Mouse (Mus musculus): ENCODE results near the gene S100a14. TPM values are rescaled to one million over a fixed set of nuclear protein-coding genes. Genes with fewer than 3 reads are reported as not detected.

The S100a14 gene
- polyA plus RNA-seq, 1 experiment from 2014 or later, result not detected

DNA sequence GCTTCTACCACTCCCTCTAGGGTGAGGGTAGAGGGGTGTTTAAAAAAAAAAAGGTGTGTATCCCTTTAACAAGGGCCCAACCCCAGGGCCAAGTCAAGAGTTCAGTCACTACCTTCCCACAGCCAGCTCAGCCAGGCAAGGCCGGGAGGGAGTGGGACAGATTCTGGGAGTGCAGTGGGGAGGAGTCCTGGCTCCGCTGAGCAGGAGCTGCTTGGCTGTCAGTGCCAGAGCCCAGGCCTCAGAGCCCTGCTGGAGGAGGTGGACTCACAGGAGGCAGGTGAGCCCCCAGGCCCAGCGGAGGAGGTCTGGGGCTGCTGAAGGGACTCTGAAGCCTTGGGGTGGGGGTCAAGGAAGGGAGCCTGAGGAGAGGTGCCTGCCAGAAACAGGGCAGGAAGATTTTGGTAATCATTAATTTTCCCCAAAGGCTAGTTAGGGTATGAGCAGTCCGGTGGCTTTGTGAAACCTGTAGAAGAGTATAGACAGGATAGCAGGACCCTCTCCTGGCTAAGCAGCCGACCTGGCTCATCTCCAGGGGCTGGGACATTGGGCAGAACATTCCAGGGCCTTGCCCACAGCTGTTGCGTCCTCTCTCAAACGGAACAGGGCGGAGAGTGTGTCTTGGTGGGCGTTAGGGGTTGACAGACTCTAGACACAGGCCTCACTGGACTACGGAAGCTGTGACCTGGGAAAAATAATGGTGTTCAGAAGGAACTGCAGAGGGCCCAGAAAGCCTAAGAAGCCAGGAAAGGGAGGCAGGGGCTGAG is 10.7 kb downstream of the S100a14 start, which contains the start of gene S100a16:
TSS of gene S100a16 (plus strand) at position 114 of the 764 bp plus-strand sequence.
- Histone ChIP-seq H3K27ac (ENCODE audit: low read length) (peak within 1 kb of the TSS; percentile 64), H3K4me2 (ENCODE audit: low read depth, low read length) (peak within 1 kb of the TSS; percentile 38), H3K4me1 (ENCODE audit: control insufficient read depth, low read depth, low read length) (no peaks in the 10 kb centered on the region), H3K27me3 (ENCODE audit: control insufficient read depth, insufficient read depth, low read depth, low read length) (no peaks in the 10 kb centered on the region), H3K4me3 (ENCODE audit: low read depth, low read length) (peak within 1 kb of the TSS; percentile 43), H3K9ac (ENCODE audit: low read depth, low read length) (peak within 1 kb of the TSS; percentile 41; the same call in 1 of the 2 replicates), H3K36me3 (ENCODE audit: control insufficient read depth, insufficient read depth) (no peaks in the 10 kb centered on the region), H3K9me3 (replicated peaks; ENCODE audit: control insufficient read depth, low read length) (no peaks in the 10 kb centered on the region)
- ATAC-seq (ENCODE audit: low read depth), result peak; percentile 79
- 50% methylated on average over 10 of the region's 10 CpGs for WGBS (ENCODE audit: insufficient replicate concordance)

DNA sequence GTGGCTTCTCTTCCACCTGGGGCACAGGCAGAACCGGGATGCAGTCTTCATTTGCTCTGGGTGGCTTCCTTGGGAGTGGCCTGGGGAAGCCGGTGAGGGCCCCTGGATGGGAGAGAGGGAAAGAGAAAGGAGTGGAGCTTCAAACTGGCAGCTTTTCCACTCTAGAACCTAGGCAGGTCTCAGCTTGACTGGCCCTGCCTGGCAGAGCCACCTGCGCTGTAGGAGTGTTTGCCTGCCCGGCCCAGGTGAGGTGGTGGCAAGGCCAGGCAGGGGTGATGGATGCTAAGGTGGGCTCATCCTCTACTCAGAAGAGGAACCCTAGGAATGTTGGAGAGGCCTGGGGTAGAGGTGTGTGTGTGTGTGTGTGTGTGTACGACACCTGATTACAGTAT is 11.2 kb downstream of the S100a14 start:
- Histone ChIP-seq H3K4me1 (ENCODE audit: control insufficient read depth, low read depth, low read length) (no peaks in the 10 kb centered on the region), H3K27ac (ENCODE audit: low read length) (no peak overlapping the region), H3K9ac (ENCODE audit: low read depth, low read length) (peak overlapping the region; percentile 28; the same call in 1 of the 2 replicates), H3K36me3 (ENCODE audit: control insufficient read depth, insufficient read depth) (no peaks in the 10 kb centered on the region), H3K4me3 (ENCODE audit: low read depth, low read length) (peak overlapping the region; percentile 43), H3K27me3 (ENCODE audit: control insufficient read depth, insufficient read depth, low read depth, low read length) (no peaks in the 10 kb centered on the region), H3K9me3 (replicated peaks; ENCODE audit: control insufficient read depth, low read length) (no peaks in the 10 kb centered on the region), H3K4me2 (ENCODE audit: low read depth, low read length) (peak overlapping the region; percentile 38)
- 49% methylated on average over 5 of the region's 5 CpGs for WGBS (ENCODE audit: insufficient replicate concordance)
- no peak for ATAC-seq (ENCODE audit: low read depth)

- Histone ChIP-seq H3K4me3 (ENCODE audit: low read depth, low read length) (no peak overlapping the region), H3K36me3 (ENCODE audit: control insufficient read depth, insufficient read depth) (no peaks in the 10 kb centered on the region), H3K9me3 (replicated peaks; ENCODE audit: control insufficient read depth, low read length) (no peaks in the 10 kb centered on the region), H3K9ac (ENCODE audit: low read depth, low read length) (no peak overlapping the region), H3K4me1 (ENCODE audit: control insufficient read depth, low read depth, low read length) (no peaks in the 10 kb centered on the region), H3K27ac (ENCODE audit: low read length) (no peak overlapping the region), H3K4me2 (ENCODE audit: low read depth, low read length) (no peak overlapping the region), H3K27me3 (ENCODE audit: control insufficient read depth, insufficient read depth, low read depth, low read length) (no peaks in the 10 kb centered on the region)
- WGBS (ENCODE audit: insufficient replicate concordance), result 71% methylated on average over 4 of the region's 4 CpGs
- no peak; the same call in 1 of the 2 replicates for ATAC-seq (ENCODE audit: low read depth)
Observed at GRCm38 (mm10) chr3:90540904-90541303, 14.2 kb downstream of the S100a14 start.

DNA sequence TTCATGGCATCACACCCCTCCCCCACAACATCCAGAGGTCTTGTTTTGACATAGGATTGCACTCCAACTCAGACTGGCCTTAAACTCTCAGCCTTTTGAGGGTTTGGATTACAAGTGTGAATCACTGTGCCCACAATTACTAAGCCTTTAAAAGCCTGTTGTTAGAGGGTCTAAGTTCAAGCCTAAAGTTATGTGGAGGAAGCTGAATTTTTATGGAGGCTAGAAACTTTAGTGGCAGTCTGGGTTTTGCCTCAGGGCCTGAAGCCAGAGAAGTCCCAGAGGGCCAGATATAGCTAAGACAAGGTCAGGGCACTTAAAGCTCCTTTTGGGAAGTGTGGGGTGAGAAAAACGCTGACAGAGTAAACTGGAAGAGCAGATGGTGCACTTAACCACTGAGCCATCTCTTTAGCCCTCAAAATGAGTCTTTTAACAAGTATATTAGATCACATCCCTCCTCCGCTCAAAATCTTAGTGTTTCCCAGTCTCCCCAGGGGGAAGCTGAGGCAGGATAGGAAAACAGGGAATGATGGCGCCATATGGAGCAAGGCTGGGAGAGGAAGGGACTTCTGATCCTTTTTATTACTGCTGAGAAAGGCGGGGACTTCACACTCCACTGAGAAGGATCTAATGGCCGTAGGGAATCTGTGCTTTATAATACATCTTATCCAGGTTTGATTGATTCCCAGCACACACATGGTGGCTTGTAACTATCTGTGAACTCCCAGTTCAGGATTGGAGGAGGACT is 23.2 kb downstream of the S100a14 start:
- WGBS (ENCODE audit: insufficient replicate concordance), result 44% methylated on average over 5 of the region's 5 CpGs
- H3K4me1 ChIP-seq (ENCODE audit: control insufficient read depth, low read depth, low read length), result no peaks in the 10 kb centered on the region
- H3K9me3 ChIP-seq (replicated peaks; ENCODE audit: control insufficient read depth, low read length), result no peaks in the 10 kb centered on the region
- H3K27ac ChIP-seq (ENCODE audit: low read length), result no peak overlapping the region
- H3K4me2 ChIP-seq (ENCODE audit: low read depth, low read length), result no peak overlapping the region
- H3K4me3 ChIP-seq (ENCODE audit: low read depth, low read length), result no peak overlapping the region
- no peak overlapping the region for H3K9ac ChIP-seq (ENCODE audit: low read depth, low read length)
- no peak for ATAC-seq (ENCODE audit: low read depth)
- H3K36me3 ChIP-seq (ENCODE audit: control insufficient read depth, insufficient read depth), result no peaks in the 10 kb centered on the region
- H3K27me3 ChIP-seq (ENCODE audit: control insufficient read depth, insufficient read depth, low read depth, low read length), result no peaks in the 10 kb centered on the region

DNA sequence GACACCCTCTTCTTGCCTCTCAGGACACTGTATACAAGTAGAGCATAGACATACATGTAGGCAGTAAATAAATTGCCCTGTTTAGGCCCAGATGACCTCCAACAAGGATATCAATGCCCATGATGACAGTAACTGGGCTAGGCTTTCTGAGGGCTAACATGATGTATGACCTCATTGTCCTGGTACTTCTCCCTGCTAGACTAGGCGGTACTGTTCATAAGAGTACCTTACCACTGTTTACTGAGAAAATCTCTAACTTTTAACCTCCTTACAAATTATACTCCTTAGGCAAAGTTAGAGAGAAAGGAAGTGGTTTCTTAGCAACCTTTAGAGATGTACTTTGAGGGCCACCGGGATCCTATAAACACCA is 23.8 kb downstream of the S100a14 start:
- no peak overlapping the region for H3K9ac ChIP-seq (ENCODE audit: low read depth, low read length)
- H3K36me3 ChIP-seq (ENCODE audit: control insufficient read depth, insufficient read depth), result no peaks in the 10 kb centered on the region
- no peak for ATAC-seq (ENCODE audit: low read depth)
- no peak overlapping the region for H3K4me3 ChIP-seq (ENCODE audit: low read depth, low read length)
- H3K4me2 ChIP-seq (ENCODE audit: low read depth, low read length), result no peak overlapping the region
- H3K9me3 ChIP-seq (replicated peaks; ENCODE audit: control insufficient read depth, low read length), result no peaks in the 10 kb centered on the region
- WGBS (ENCODE audit: insufficient replicate concordance), result 70% methylated on average over 2 of the region's 2 CpGs
- no peaks in the 10 kb centered on the region for H3K27me3 ChIP-seq (ENCODE audit: control insufficient read depth, insufficient read depth, low read depth, low read length)
- no peak overlapping the region for H3K27ac ChIP-seq (ENCODE audit: low read length)
- no peaks in the 10 kb centered on the region for H3K4me1 ChIP-seq (ENCODE audit: control insufficient read depth, low read depth, low read length)

DNA sequence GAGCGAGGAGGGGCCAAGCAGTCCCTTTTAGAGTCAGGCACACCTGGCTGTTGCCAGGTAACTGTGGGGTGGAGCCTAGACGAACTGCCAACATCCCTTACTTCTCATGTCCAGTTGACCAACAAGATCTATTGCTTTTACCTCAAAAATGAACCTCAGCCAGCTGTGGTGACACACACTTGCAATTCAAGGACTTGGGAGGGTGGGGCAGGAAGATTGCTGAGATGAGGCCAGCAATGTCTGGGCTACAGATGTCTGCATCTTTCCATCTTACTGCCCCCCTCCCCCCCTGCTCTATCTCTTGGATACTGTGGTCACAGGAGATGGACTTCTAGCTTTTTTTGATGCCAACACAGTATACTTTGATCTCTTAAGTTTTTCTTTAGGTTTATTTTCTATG is 25.6 kb downstream of the S100a14 start:
- WGBS (ENCODE audit: insufficient replicate concordance), result 50% methylated on average over 1 of the region's 2 CpGs
- ATAC-seq (ENCODE audit: low read depth), result no peak
- no peaks in the 10 kb centered on the region for H3K36me3 ChIP-seq (ENCODE audit: control insufficient read depth, insufficient read depth)
- H3K9me3 ChIP-seq (replicated peaks; ENCODE audit: control insufficient read depth, low read length), result no peaks in the 10 kb centered on the region
- H3K4me2 ChIP-seq (ENCODE audit: low read depth, low read length), result no peak overlapping the region
- no peaks in the 10 kb centered on the region for H3K4me1 ChIP-seq (ENCODE audit: control insufficient read depth, low read depth, low read length)
- no peaks in the 10 kb centered on the region for H3K27me3 ChIP-seq (ENCODE audit: control insufficient read depth, insufficient read depth, low read depth, low read length)
- no peak overlapping the region for H3K27ac ChIP-seq (ENCODE audit: low read length)
- H3K4me3 ChIP-seq (ENCODE audit: low read depth, low read length), result no peak overlapping the region
- no peak overlapping the region for H3K9ac ChIP-seq (ENCODE audit: low read depth, low read length)

DNA sequence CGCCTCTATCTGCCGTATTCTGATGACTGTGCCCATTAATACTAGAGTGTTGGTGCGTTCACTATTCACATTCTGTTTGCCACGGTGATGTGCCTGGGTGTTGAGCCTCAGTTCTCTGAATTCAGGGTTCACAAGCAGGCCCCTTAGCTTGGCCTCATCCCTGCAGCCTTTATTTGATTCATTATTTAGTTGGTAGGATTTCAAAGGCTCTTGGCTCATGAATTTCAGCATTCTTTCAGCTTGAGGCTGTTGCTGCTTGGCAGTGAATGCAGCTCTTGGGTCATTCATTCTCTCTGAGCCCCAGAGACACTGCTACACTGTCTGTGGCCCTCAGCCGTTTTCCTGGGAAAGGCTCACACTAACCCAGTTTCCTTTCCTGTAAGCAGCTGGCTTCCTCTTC is 29.3 kb downstream of the S100a14 start:
- Histone ChIP-seq H3K36me3 (ENCODE audit: control insufficient read depth, insufficient read depth) (no peaks in the 10 kb centered on the region), H3K27me3 (ENCODE audit: control insufficient read depth, insufficient read depth, low read depth, low read length) (no peaks in the 10 kb centered on the region), H3K9me3 (replicated peaks; ENCODE audit: control insufficient read depth, low read length) (no peaks in the 10 kb centered on the region), H3K27ac (ENCODE audit: low read length) (no peak overlapping the region), H3K4me2 (ENCODE audit: low read depth, low read length) (no peak overlapping the region), H3K9ac (ENCODE audit: low read depth, low read length) (no peak overlapping the region), H3K4me3 (ENCODE audit: low read depth, low read length) (no peak overlapping the region), H3K4me1 (ENCODE audit: control insufficient read depth, low read depth, low read length) (no peaks in the 10 kb centered on the region)
- 59% methylated on average over 5 of the region's 5 CpGs for WGBS (ENCODE audit: insufficient replicate concordance)
- no peak for ATAC-seq (ENCODE audit: low read depth)

- Histone ChIP-seq H3K4me2 (ENCODE audit: low read depth, low read length) (no peak within 1 kb of the TSS), H3K27ac (ENCODE audit: low read length) (no peak within 1 kb of the TSS), H3K27me3 (ENCODE audit: control insufficient read depth, insufficient read depth, low read depth, low read length) (no peaks in the 10 kb centered on the region), H3K4me3 (ENCODE audit: low read depth, low read length) (no peak within 1 kb of the TSS), H3K36me3 (ENCODE audit: control insufficient read depth, insufficient read depth) (no peaks in the 10 kb centered on the region), H3K9me3 (replicated peaks; ENCODE audit: control insufficient read depth, low read length) (no peaks in the 10 kb centered on the region), H3K9ac (ENCODE audit: low read depth, low read length) (no peak within 1 kb of the TSS), H3K4me1 (ENCODE audit: control insufficient read depth, low read depth, low read length) (no peaks in the 10 kb centered on the region)
- ATAC-seq (ENCODE audit: low read depth), result no peak
- WGBS (ENCODE audit: insufficient replicate concordance), result 53% methylated on average over 6 of the region's 6 CpGs
Observed at GRCm38 (mm10) chr3:90560008-90560628, 33.5 kb downstream of the S100a14 start, which contains the start of gene S100a3. TSS of gene S100a3 (plus strand) at chr3:90560578.

DNA sequence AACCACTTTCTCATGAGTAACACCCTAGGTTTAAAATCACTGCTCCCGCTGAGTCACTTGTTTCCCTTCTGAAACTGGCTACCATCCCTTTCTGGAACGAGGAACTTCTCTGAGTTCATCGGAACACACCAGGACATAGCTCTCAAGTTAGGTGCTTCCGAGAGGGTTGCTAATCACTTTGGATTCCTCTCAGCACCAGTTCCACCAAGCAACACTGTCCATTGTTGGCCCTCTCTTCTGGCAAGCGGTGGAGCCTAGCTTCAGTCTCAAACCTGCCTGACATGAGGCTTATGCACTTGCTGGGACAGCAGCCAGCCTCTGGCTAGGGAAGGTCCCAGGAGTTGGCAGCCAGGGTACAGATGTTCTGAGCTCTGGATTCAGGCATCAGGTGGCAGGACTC is 48.0 kb downstream of the S100a14 start:
- ATAC-seq (ENCODE audit: low read depth), result no peak
- Histone ChIP-seq H3K4me3 (ENCODE audit: low read depth, low read length) (no peak overlapping the region), H3K27me3 (ENCODE audit: control insufficient read depth, insufficient read depth, low read depth, low read length) (no peaks in the 10 kb centered on the region), H3K4me2 (ENCODE audit: low read depth, low read length) (no peak overlapping the region), H3K9me3 (replicated peaks; ENCODE audit: control insufficient read depth, low read length) (no peaks in the 10 kb centered on the region), H3K36me3 (ENCODE audit: control insufficient read depth, insufficient read depth) (no peaks in the 10 kb centered on the region), H3K27ac (ENCODE audit: low read length) (no peak overlapping the region), H3K9ac (ENCODE audit: low read depth, low read length) (no peak overlapping the region), H3K4me1 (ENCODE audit: control insufficient read depth, low read depth, low read length) (no peaks in the 10 kb centered on the region)
- 64% methylated on average over 5 of the region's 5 CpGs for WGBS (ENCODE audit: insufficient replicate concordance)
